10 mouse cellular contexts compared by ENCODE assay signal in genomic region chr9:57421688-57422111, GRCm38 (mm10). TPM values are rescaled to one million over a fixed set of nuclear protein-coding genes. Genes with fewer than 3 reads are reported as not detected.
DNase-seq lines count a peak whose midpoint lies in the region; ATAC-seq and TF ChIP-seq lines count a peak whose summit lies in the region.
"Had no signal": no experiment of that assay in that cellular context is flagged by ENCODE, and none has a peak within 500 bp of the region (broad histone marks: within the 10 kb centered on the region; RNA-seq: fewer than 3 reads in every experiment).

No protein-coding gene starts in this region.

- no peaks in the 10 kb centered on the region for H3K9me3 ChIP-seq in lung, embryonic 16.5 days (ENCODE audit: control insufficient read depth, low read length)
- no peaks in the 10 kb centered on the region for H3K9me3 ChIP-seq in embryonic facial prominence, embryonic 15.5 days (replicated peaks)
- H3K9me3 ChIP-seq in liver, postnatal 0 days (ENCODE audit: low read length), result no peaks in the 10 kb centered on the region
- H3K9me3 ChIP-seq in midbrain, embryonic 11.5 days (ENCODE audit: control insufficient read depth, low read length), result no peaks in the 10 kb centered on the region
- H3K9me3 ChIP-seq: midbrain, embryonic 12.5 days had no signal

- H3K27ac ChIP-seq in gastrocnemius, adult 2 months, result peak overlapping the region; percentile 87
- H3K27ac ChIP-seq in lung, embryonic 16.5 days (ENCODE audit: low read length), result peak overlapping the region; percentile 97
- H3K27ac ChIP-seq in embryonic facial prominence, embryonic 15.5 days (replicated peaks), result peak overlapping the region; percentile 88; the same call in 1 of the 2 replicates
- peak overlapping the region; percentile 92 for H3K27ac ChIP-seq in liver, postnatal 0 days (ENCODE audit: low read depth)
- H3K27ac ChIP-seq in midbrain, embryonic 11.5 days (ENCODE audit: low read depth, low read length), result no peak overlapping the region
- H3K27ac ChIP-seq: midbrain, embryonic 12.5 days had no signal

- ATAC-seq in lung, embryonic 16.5 days (ENCODE audit: low read depth), result no peak
- ATAC-seq in embryonic facial prominence, embryonic 15.5 days (ENCODE audit: insufficient number of reproducible peaks, low FRiP score, low TSS enrichment, low read depth), result no peak
- ATAC-seq in liver, postnatal 0 days, result no peak
- no peak for ATAC-seq in midbrain, embryonic 11.5 days (ENCODE audit: low FRiP score)
- ATAC-seq in frontal cortex, adult (ENCODE audit: low TSS enrichment), result no peak

- H3K4me2 ChIP-seq in lung, embryonic 16.5 days (ENCODE audit: low read depth, low read length), result no peak overlapping the region
- no peak overlapping the region for H3K4me2 ChIP-seq in embryonic facial prominence, embryonic 15.5 days (replicated peaks)
- no peak overlapping the region for H3K4me2 ChIP-seq in liver, postnatal 0 days (ENCODE audit: low read depth, low read length)
- H3K4me2 ChIP-seq in midbrain, embryonic 11.5 days, result no peak overlapping the region
- H3K4me2 ChIP-seq: hindbrain, embryonic 14.5 days; midbrain, embryonic 12.5 days had no signal

- intact Hi-C loops in gastrocnemius, adult 2 months (cut with DNase I), result no loop called here

- H3K4me3 ChIP-seq in gastrocnemius, adult 2 months, result no peak overlapping the region
- no peak overlapping the region for H3K4me3 ChIP-seq in lung, embryonic 16.5 days (ENCODE audit: low read length)
- H3K4me3 ChIP-seq in embryonic facial prominence, embryonic 15.5 days (replicated peaks), result no peak overlapping the region
- no peak overlapping the region for H3K4me3 ChIP-seq in liver, postnatal 0 days (ENCODE audit: low read depth, low read length)
- H3K4me3 ChIP-seq in midbrain, embryonic 11.5 days (ENCODE audit: low read depth, low read length), result no peak overlapping the region
- H3K4me3 ChIP-seq: midbrain, embryonic 12.5 days had no signal

- WGBS in lung, embryonic 16.5 days, result 25% methylated on average over 5 of the region's 5 CpGs
- WGBS in embryonic facial prominence, embryonic 15.5 days, result 65% methylated on average over 5 of the region's 5 CpGs
- 42% methylated on average over 5 of the region's 5 CpGs for WGBS in liver, postnatal 0 days (ENCODE audit: insufficient replicate concordance)
- WGBS in midbrain, embryonic 11.5 days, result 80% methylated on average over 5 of the region's 5 CpGs

- no peak overlapping the region for H3K9ac ChIP-seq in lung, embryonic 16.5 days (ENCODE audit: low read length)
- no peak overlapping the region for H3K9ac ChIP-seq in embryonic facial prominence, embryonic 15.5 days
- no peak overlapping the region for H3K9ac ChIP-seq in liver, postnatal 0 days (replicated peaks)
- H3K9ac ChIP-seq in midbrain, embryonic 11.5 days (ENCODE audit: low read length), result no peak overlapping the region
- H3K9ac ChIP-seq: hindbrain, embryonic 14.5 days; midbrain, embryonic 12.5 days had no signal

- no peaks in the 10 kb centered on the region for H3K36me3 ChIP-seq in lung, embryonic 16.5 days (ENCODE audit: control insufficient read depth, insufficient read depth, low read length)
- no peaks in the 10 kb centered on the region for H3K36me3 ChIP-seq in embryonic facial prominence, embryonic 15.5 days
- H3K36me3 ChIP-seq in liver, postnatal 0 days (replicated peaks; ENCODE audit: insufficient read depth, low read length), result peaks cover 3% of the 10 kb centered on the region; the same call in 1 of the 2 replicates
- no peaks in the 10 kb centered on the region for H3K36me3 ChIP-seq in midbrain, embryonic 11.5 days (ENCODE audit: control insufficient read depth, insufficient read depth, low read length)

- no peak for DNase-seq in gastrocnemius, adult 2 months
- DNase-seq in gastrocnemius, postnatal 25 days, result no peak
- no peak for DNase-seq in lung, postnatal 14 days
- no peak for DNase-seq in liver, postnatal 0 days
- no peak for DNase-seq in midbrain, embryonic 11.5 days (ENCODE audit: low spot score, missing footprints)

- no peaks in the 10 kb centered on the region for H3K27me3 ChIP-seq in lung, embryonic 16.5 days (ENCODE audit: control insufficient read depth, insufficient read depth, low read depth, low read length)
- H3K27me3 ChIP-seq in embryonic facial prominence, embryonic 15.5 days, result no peaks in the 10 kb centered on the region
- H3K27me3 ChIP-seq in liver, postnatal 0 days (ENCODE audit: insufficient read depth, low read length), result no peaks in the 10 kb centered on the region
- H3K27me3 ChIP-seq in midbrain, embryonic 11.5 days (ENCODE audit: control insufficient read depth, insufficient read depth, low read length), result no peaks in the 10 kb centered on the region
- H3K27me3 ChIP-seq: midbrain, embryonic 12.5 days had no signal

- no peak for TF ChIP-seq CTCF in gastrocnemius, adult 2 months (IDR thresholded peaks at IDR 0.05)
- no peak for TF ChIP-seq CTCF in liver, postnatal 0 days (IDR thresholded peaks at IDR 0.05; ENCODE audit: low read depth)

- H3K4me1 ChIP-seq in lung, embryonic 16.5 days (replicated peaks; ENCODE audit: control insufficient read depth, insufficient read depth, low read length), result peaks cover 29% of the 10 kb centered on the region
- H3K4me1 ChIP-seq in embryonic facial prominence, embryonic 15.5 days, result peaks cover 25% of the 10 kb centered on the region
- peaks cover 18% of the 10 kb centered on the region for H3K4me1 ChIP-seq in liver, postnatal 0 days (ENCODE audit: insufficient read depth)
- H3K4me1 ChIP-seq in midbrain, embryonic 11.5 days (ENCODE audit: control insufficient read depth, insufficient read depth, low read length), result no peaks in the 10 kb centered on the region
- H3K4me1 ChIP-seq: midbrain, embryonic 12.5 days had no signal

- TF ChIP-seq EP300 in liver, postnatal 0 days (IDR thresholded peaks at IDR 0.05; ENCODE audit: low read depth), result no peak

RNA-seq across cellular contexts. Expression of gene Ppcdc, which starts 18.2 kb away (rescaled TPM):
- total RNA-seq in gastrocnemius, adult 2 months (2021), result 1 to 10 TPM; 7.8 to 8.1 TPM
- total RNA-seq in gastrocnemius, postnatal 25 days (2021), result 1 to 10 TPM; 5.7 to 8.1 TPM
- polyA plus RNA-seq in lung, embryonic 16.5 days (2015; fragmentation: Nextera tagmentation; extraction: Ambion mirVana), result 24.8 and 27.6 TPM in 2 replicates
- 26.1 and 28.1 TPM in 2 replicates for polyA plus RNA-seq in embryonic facial prominence, embryonic 15.5 days (2015; fragmentation: Nextera tagmentation; extraction: Ambion mirVana)
- polyA plus RNA-seq in liver, postnatal 0 days (2015; fragmentation: Nextera tagmentation; extraction: Ambion mirVana), result 10.7 and 11.5 TPM in 2 replicates
- 18.6 and 22.9 TPM in 2 replicates for polyA plus RNA-seq in midbrain, embryonic 11.5 days (2014; fragmentation: Nextera tagmentation; extraction: Ambion mirVana)

RNA-seq across cellular contexts. Expression of gene Scamp5, which starts 46.2 kb away (rescaled TPM):
- total RNA-seq in gastrocnemius, adult 2 months (2021), result under 1 TPM; 0.82 to 0.95 TPM
- 1 to 10 TPM; 1.4 to 2.4 TPM for total RNA-seq in gastrocnemius, postnatal 25 days (2021)
- polyA plus RNA-seq in lung, embryonic 16.5 days (2015; fragmentation: Nextera tagmentation; extraction: Ambion mirVana), result 6.2 and 7.0 TPM in 2 replicates
- polyA plus RNA-seq in embryonic facial prominence, embryonic 15.5 days (2015; fragmentation: Nextera tagmentation; extraction: Ambion mirVana), result 16.3 and 16.5 TPM in 2 replicates
- 6.5 and 8.4 TPM in 2 replicates for polyA plus RNA-seq in liver, postnatal 0 days (2015; fragmentation: Nextera tagmentation; extraction: Ambion mirVana)
- 17.6 and 17.7 TPM in 2 replicates for polyA plus RNA-seq in midbrain, embryonic 11.5 days (2014; fragmentation: Nextera tagmentation; extraction: Ambion mirVana)
